Mouse (Mus musculus) intestine, embryonic 16.5 days (tissue): ENCODE measurements around the gene Esp23. TPM values are rescaled to one million over a fixed set of nuclear protein-coding genes. Genes with fewer than 3 reads are reported as not detected.
"Not testable (repeated sequence)": the region's sequence is repeated elsewhere in the genome, so short reads cannot be mapped to it uniquely, and the experiment has no call there.

ENCODE experiments used
- ATAC-seq: fragments of 200-750 bp; cut with Nextera tagmentation; 2 replicates; pipeline ENCODE4 v1.8.0; 2017; ENCODE audit warnings: moderate TSS enrichment, moderate library complexity
- H3K27ac ChIP-seq: fragments of 300-500 bp; sonication (generic); 2 replicates; pipeline ENCODE4 v1.5.1; 2014; ENCODE audit warnings: mild to moderate bottlenecking, low read length
- H3K27me3 ChIP-seq: fragments of 300-500 bp; sonication (generic); replicated peaks from 2 replicates; pipeline ENCODE4 v1.6.1; 2014; ENCODE audit warnings: low read length, control low read depth, mixed read lengths; ENCODE audit not compliant: control insufficient read depth, insufficient read depth
- H3K36me3 ChIP-seq: fragments of 300-500 bp; sonication (generic); 2 replicates; pipeline ENCODE4 v1.6.1; 2014; ENCODE audit warnings: low read length, control low read depth; ENCODE audit not compliant: control insufficient read depth, insufficient read depth
- H3K4me1 ChIP-seq: fragments of 300-500 bp; sonication (generic); 2 replicates; pipeline ENCODE4 v1.6.1; 2014; ENCODE audit warnings: low read length, control low read depth, mixed read lengths; ENCODE audit not compliant: control insufficient read depth, insufficient read depth
- H3K4me2 ChIP-seq: fragments of 300-500 bp; sonication (generic); 2 replicates; pipeline ENCODE4 v1.6.1; 2014; ENCODE audit warnings: low read depth, low read length, control low read depth
- H3K4me3 ChIP-seq: fragments of 300-500 bp; sonication (generic); 2 replicates; pipeline ENCODE4 v1.5.1; 2014; ENCODE audit warnings: mild to moderate bottlenecking, low read length
- H3K9ac ChIP-seq: fragments of 300-500 bp; sonication (generic); 2 replicates; pipeline ENCODE4 v1.6.1; 2014; ENCODE audit warnings: low read depth, low read length
- H3K9me3 ChIP-seq: fragments of 300-500 bp; sonication (generic); 2 replicates; pipeline ENCODE4 v1.6.1; 2016; ENCODE audit warnings: low read length, control low read depth; ENCODE audit not compliant: control insufficient read depth
- WGBS: fragments of 180-500 bp; shearing (Covaris S2); extraction: QIAGEN DNeasy Blood & Tissue Kit; methylation state at CpG from one replicate; pipeline ENCODE4 v1.1.7; 2014; 5-methylcytosine and 5-hydroxymethylcytosine counted together
- polyA plus RNA-seq: library from polyadenylated mRNA; unstranded; fragments of >200 nt; fragmentation: Nextera tagmentation; extraction: Ambion mirVana; gene quantifications from 2 replicates; pipeline ENCODE4 v1.2.1, GENCODE M21; 2015

Esp23 gene
- polyA plus RNA-seq: not detected in 2 replicates

DNA sequence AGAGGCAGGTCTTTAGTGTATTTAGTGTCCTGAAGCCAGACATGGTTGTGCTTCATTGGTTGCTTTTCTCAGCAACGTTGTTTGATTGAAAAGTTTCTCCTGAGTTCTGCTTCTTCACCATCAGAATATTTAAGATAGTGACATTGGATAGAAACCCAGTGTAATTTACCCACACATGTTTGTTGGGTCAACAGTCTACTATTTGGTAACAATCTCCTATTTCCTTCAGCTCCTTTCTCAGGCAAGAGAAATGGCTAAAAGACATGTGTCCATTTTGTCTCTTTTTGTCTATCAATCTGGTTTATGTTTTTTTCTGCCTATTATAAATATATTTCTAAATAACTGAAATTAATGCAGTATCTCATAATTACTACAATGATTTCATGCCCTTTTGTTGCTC, at the start of gene Esp23:
Gene Esp23 (minus strand): TSS at position 101 of the 400 bp plus-strand sequence.
- Histone ChIP-seq H3K27ac (no peak within 1 kb of the TSS), H3K4me1 (no peaks in the 10 kb centered on the region), H3K36me3 (no peaks in the 10 kb centered on the region), H3K27me3 (no peaks in the 10 kb centered on the region), H3K9ac (no peak within 1 kb of the TSS), H3K4me2 (no peak within 1 kb of the TSS), H3K9me3 (0 out of 2 replicates have a peak, but pooled peaks cover 2% of the 10 kb centered on the region), H3K4me3 (no peak within 1 kb of the TSS)
- 46% methylated on average over 1 of the region's 1 CpGs for WGBS
- no peak for ATAC-seq

- 74% methylated on average over 11 of the region's 11 CpGs for WGBS
- H3K27me3 ChIP-seq, ATAC-seq, H3K36me3 ChIP-seq, H3K9me3 ChIP-seq, H3K27ac ChIP-seq, H3K9ac ChIP-seq, H3K4me2 ChIP-seq, H3K4me3 ChIP-seq, H3K4me1 ChIP-seq: not testable (repeated sequence)
Measured at GRCm38 (mm10) chr17:39107126-39107525, 30.3 kb upstream of the Esp23 start.

GRCm38 (mm10) chr17:39095034-39095433, 18.2 kb upstream of the Esp23 start, which contains the start of gene Esp22:
Gene Esp22, plus strand, starts transcription at chr17:39095334.
- WGBS: 87% methylated on average over 1 of the region's 1 CpGs
- ATAC-seq: no peak
- no peaks in the 10 kb centered on the region for H3K4me1 ChIP-seq
- H3K9me3 ChIP-seq: no peaks in the 10 kb centered on the region
- no peak within 1 kb of the TSS for H3K9ac ChIP-seq
- H3K4me3 ChIP-seq: no peak within 1 kb of the TSS
- no peak within 1 kb of the TSS for H3K27ac ChIP-seq
- H3K36me3 ChIP-seq: no peaks in the 10 kb centered on the region
- no peaks in the 10 kb centered on the region for H3K27me3 ChIP-seq
- H3K4me2 ChIP-seq: no peak within 1 kb of the TSS

DNA sequence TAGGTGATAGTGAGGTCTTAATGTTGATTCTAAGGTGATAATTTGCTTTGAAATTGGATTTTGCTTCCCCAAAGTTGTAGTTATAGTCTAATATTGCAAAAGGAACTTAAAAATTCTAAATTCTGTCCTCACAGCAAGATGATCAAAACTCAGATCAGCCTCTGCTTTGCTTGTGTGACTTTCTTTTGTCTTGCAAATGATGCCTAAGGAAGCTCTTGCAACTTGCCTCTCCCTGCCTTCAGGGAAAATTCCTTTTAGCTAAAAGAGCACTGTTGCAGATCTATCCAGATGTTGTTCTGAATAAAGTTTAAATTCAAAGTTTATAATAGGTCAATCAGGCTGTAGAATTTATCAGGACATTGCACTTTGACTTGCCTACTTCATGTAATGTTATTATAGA, 13.2 kb downstream of the Esp23 start:
- ATAC-seq: no peak
- Histone ChIP-seq H3K4me3 (no peak overlapping the region), H3K9me3 (no peaks in the 10 kb centered on the region; the same call in 1 of the 2 replicates), H3K27ac (no peak overlapping the region), H3K4me1 (no peaks in the 10 kb centered on the region), H3K9ac (no peak overlapping the region), H3K36me3 (no peaks in the 10 kb centered on the region), H3K27me3 (no peaks in the 10 kb centered on the region), H3K4me2 (no peak overlapping the region)

- H3K4me1 ChIP-seq: no peaks in the 10 kb centered on the region
- no peak within 1 kb of the TSS for H3K4me2 ChIP-seq
- ATAC-seq: no peak
- no peaks in the 10 kb centered on the region for H3K36me3 ChIP-seq
- H3K9ac ChIP-seq: no peak within 1 kb of the TSS
- H3K9me3 ChIP-seq: no peaks in the 10 kb centered on the region
- no peak within 1 kb of the TSS for H3K27ac ChIP-seq
- no peak within 1 kb of the TSS for H3K4me3 ChIP-seq
- H3K27me3 ChIP-seq: no peaks in the 10 kb centered on the region
Measured at GRCm38 (mm10) chr17:39043241-39043640, 33.6 kb downstream of the Esp23 start, which contains the start of gene Gm21903. Gene Gm21903, minus strand, starts transcription at chr17:39043341.

DNA sequence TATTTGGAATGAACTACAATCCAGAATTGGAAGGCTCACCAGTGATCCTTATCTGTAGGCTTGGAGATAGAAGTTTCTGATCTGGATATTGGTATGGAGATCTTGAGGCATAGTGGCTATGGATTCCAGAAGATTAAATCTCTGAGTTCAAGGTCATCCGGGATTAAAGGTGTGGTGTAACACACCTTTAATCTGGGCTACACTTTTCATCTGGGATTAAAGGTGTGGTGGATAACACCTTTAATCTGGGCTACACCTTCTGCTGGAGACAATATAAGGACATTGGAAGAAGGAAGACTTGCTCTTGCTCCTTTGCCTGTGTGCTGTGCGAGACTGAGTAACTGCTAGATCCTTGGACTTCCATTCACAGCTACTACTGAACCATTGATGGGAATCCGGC, 40.4 kb downstream of the Esp23 start, which contains the start of gene Esp24:
Gene Esp24 (plus strand): TSS at position 301 of the 400 bp plus-strand sequence.
- 90% methylated on average over 3 of the region's 3 CpGs for WGBS
- H3K36me3 ChIP-seq, ATAC-seq, H3K4me2 ChIP-seq, H3K4me3 ChIP-seq, H3K9me3 ChIP-seq, H3K27ac ChIP-seq, H3K4me1 ChIP-seq, H3K27me3 ChIP-seq, H3K9ac ChIP-seq: not testable (repeated sequence)

Other genes starting within 250 kb of the Esp23 start
- gene Esp24, start 40.3 kb downstream of the Esp23 start, polyA plus RNA-seq: not detected in 2 replicates
- not detected in 2 replicates for gene Gm21903, start 33.7 kb downstream of the Esp23 start, polyA plus RNA-seq
- gene Esp22, start 18.3 kb upstream of the Esp23 start, polyA plus RNA-seq: not detected in 2 replicates